Mouse (Mus musculus) cerebellum, adult 8-10 months (tissue): ENCODE results near the gene Atp8b2.

Source experiments
- DNase-seq: peaks from one replicate; pipeline ENCODE4 v3.0.0; 2022

Gene Atp8b2

DNA sequence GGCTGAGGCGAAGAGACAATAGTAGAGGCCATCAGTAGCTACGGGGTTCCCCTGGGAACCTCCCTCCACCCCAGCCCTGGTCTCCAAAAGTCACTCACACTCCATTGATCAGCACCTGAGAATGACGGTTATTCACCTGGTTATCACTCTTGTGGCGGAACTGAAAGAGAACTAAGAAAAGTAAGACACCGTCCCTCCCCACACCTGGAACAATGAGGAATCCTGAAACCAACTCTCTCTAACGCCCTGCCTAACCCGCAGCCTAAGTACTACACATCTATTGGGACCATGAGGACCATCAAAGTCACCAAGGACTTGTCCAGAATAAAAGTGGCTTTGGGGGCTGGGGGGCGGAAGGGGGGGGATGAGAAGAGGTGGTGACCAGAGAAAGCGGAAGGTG lies 5.4 kb downstream of the Atp8b2 start:
- no peak for DNase-seq

DNA sequence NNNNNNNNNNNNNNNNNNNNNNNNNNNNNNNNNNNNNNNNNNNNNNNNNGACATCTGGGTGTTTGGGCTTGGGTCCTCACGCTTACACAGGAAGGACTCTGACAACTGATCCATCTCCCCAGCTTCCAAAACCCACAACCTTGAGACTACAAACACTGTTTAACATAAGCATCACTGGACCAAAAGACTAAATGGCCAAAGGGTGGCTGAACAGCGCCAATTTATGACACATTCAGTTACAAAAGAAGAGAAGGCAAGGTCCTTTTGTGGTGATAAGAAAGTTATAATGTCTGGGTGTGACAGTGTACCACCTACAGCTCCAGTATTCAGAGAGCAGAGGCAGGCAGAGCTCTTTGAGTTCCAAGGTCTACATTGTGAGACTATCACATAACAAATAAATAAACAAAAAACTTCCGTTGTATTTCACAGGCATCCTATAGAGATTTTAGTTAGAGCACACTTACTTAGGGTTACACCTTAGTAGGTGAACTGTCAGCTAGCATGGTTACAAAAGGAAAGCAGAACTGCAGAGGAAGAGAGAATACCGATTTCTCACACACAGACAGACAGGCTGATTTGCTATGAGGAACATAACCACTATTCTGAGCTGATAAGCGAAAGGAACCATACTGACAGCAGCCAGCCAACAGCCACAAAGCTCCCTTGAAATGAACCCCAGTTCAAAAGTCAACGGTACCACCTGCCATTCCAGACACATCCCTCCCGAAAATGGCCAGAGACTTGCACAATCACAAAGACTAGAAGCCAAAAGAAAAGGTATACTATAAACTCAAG lies 6.9 kb downstream of the Atp8b2 start:
- DNase-seq = no peak

DNA sequence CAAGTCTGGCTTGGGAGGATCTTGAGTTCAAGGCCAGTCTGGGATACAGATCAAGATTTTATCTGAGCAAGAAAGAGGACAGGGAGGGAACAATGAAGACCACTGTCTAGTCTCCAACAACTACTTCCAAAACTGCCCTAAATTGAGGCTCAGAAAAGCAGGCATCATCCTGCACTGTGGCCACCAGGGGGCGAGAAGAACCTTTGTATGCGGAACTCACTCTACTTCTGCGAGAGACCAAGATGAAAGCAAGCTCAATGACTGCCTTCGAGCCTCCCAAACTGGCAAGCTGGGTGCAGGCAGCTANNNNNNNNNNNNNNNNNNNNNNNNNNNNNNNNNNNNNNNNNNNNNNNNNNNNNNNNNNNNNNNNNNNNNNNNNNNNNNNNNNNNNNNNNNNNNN lies 9.9 kb downstream of the Atp8b2 start:
- DNase-seq = peak; percentile 61

DNA sequence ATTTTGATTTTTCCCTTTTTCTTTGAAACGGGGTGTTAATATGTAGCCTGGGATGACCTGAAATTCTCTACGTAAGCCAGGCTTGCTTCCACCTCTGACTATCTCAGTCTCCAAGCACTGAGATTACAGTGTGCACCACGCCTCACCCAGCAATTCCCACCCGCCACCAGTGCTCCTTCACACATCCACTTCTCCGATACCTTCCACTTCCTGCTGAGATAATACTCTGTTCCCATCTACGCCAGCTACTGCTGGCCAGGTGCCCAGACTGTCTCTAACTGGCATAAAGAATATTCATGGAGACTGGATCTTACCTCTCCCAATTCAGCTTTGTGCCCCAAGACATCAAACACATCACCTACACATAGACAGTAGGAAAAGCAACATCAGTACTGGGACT lies 14.7 kb downstream of the Atp8b2 start:
- no peak for DNase-seq

DNA sequence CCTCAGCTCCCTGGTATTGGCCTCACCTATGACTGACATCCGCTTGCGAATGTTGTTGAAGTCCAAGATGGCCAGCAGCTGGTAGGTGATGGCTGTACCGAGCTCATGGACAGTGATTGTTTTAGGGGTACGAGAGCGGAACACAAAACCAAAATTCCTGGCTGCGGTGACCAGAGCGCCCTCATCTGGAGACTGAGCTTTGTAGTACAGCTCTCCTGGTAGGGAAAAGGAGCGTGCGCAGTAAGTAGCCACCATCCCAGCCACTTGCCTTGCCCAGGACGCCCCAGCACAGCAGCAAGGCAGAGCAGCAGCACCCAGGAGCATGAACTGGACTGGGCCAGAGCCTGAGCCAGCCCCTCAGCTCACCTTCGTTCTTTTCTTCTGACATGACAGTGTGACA lies 15.3 kb downstream of the Atp8b2 start:
- DNase-seq = no peak

DNA sequence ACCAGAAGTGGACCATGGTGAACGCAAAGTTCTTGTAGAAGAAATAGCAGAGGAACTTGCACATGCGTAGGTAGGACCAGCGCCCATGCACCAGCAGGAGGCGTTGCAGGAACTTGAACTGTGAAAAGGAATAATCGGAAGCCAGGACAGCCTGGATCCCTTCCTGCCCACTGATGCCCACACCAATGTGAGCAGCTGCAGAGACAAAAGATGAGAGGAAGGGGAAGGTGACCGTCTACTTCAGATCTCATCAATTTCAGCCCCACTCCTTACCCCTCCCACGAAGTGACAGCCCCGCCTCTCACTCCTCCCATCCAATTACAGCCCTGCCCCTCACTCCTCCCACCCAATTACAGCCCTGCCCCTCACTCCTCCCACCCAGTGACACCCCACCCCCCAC lies 18.3 kb downstream of the Atp8b2 start:
- no peak for DNase-seq

DNA sequence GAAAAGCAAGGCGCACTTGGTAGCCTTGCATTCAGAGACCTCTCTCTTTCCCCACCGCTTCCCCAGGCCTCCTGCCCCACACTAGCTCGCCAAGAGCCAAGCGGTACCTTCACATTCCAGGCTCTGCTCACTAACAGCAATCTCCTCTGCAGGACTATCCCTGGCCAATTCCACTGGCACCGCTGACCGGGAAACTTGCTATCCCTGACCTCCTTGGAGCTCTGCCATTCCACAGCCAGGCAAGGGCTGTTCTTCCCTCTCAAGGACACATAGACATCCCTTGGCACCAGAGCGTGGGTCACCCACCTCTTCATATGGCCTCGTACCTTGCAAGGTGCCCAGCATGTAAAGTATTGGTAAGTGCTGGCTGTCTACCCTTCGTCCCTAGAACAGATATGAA lies 20.4 kb downstream of the Atp8b2 start:
- no peak for DNase-seq

DNA sequence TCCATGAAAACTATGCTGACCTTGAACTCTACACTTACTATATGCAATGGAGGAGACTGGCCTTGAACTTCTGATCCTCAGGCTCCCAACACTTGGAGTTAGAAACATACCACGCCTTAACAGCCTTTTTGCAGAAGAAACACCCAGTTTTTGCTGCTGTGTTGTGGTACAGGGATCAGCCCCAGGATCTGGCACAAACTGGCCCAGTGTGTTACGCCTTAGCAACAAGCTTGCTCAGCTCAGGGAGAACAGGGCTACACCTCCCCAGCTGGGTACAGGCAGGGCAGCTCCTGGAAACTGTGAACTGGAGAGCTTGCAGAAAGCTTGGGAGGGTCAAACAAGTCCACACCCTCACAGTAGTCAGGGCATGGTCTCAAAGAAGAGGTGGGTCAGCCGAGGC lies 26.8 kb downstream of the Atp8b2 start:
- no peak for DNase-seq

DNA sequence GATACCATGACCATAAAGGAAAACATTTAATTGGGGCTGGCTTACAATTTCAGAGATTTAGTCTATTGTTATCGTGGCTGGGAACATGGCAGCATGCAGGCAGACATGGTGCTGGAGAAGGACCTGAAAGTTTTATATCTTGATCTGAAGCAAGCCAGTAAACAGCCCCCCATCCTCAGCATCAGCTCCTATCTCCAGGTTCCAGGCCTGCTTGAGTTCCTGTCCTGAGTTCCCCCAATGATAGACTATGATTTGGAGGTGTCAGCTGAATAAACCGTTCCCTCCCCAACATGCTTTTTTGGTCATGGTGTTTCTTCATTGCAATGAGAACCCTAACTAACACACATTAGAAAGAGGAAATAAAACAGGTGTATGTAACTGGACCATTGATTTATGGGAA lies 30.4 kb downstream of the Atp8b2 start:
- DNase-seq = no peak

DNA sequence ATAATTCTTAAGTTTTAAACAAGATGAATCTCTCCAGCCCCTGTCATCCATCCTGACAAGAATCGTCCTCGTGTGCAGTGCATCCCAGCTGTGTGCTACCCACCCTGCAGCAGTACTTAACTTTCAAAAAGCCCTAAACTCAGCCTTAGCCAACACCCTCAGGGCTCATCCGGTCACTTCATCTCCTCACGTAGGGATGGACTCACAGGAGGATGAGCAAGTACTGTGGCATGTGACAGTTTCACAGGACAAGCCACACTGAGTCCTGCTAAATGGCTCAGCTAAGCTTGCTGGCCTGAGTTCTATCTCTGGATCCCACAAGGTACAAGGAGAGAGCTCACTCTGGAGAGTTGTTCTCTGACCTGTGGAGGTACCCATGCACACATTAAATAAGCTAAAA lies 34.4 kb downstream of the Atp8b2 start:
- no peak for DNase-seq

DNA sequence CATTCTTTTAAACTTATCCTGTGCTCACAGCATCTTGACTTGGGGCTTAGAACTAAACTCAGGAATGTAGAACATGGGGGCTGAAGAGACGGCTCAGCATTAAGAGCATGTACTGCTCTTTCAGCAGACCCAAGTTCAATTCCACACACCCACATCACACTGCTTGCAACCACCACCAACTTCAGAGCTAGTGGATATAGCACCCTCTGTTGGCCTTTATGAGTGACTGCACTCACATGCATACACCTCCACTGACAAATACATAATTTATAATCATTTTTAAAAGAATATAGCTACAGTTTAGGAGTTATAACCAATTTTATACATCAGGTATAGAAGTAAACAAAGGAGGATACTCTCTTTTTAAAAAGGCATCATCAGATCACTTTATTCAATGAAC lies 36.9 kb downstream of the Atp8b2 start:
- no peak for DNase-seq

DNA sequence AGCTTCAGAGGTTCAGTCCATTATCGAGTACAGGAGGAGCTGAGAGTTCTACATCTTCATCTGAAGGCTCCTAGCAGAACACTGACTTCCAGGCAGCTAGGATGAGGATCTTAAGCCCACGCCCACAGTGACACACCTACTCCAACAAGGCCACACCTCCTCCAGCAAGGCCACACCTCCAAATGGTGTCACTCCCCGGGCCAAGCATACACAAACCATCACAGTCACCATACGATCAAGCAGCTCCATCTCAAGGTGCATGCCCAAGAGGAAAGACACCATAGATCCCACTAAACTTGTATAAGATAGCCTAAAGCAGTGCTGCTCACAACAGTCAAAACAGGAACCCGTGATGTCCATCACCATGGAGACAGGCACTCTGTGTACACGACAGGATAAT lies 42.6 kb downstream of the Atp8b2 start:
- no peak for DNase-seq

DNA sequence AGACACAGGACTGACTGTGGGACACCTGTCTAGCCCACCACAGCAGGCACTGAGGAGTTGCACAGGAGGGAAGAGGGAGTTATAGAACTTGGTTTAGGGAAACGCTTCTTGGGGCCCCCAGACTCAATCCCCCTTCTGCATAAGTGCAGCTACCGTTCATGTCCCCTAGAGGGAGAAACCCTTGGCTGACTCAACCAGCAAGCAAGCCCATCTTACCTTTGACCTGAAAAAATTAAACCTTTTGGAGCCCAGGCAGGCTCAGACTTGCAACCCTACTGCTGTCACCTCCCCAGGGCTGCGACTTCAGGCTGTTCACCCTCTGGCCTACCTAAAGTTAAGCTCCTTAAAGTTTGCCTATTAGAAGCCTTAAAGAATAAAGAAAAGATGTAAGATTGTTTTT lies 45.9 kb downstream of the Atp8b2 start:
- DNase-seq = no peak

DNA sequence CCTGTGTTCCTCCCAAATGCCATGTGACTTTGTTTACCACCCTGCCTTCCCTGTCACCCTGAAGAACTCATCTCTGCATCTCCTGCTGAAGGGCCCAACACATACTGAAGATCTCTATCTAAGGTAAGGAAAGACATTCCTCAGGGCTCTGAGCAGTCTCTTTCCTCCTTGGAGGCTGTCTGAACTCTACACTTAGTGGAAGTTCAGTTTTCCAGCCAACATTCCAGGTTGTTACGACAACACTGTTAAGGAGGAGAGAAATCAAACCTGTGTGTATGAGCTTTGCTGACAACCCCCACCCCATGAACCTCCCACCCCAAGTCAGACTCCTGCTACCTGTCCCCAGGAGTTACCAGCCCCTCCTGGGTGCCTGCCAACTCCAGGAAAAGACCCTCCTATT lies 46.7 kb downstream of the Atp8b2 start:
- DNase-seq = no peak

DNA sequence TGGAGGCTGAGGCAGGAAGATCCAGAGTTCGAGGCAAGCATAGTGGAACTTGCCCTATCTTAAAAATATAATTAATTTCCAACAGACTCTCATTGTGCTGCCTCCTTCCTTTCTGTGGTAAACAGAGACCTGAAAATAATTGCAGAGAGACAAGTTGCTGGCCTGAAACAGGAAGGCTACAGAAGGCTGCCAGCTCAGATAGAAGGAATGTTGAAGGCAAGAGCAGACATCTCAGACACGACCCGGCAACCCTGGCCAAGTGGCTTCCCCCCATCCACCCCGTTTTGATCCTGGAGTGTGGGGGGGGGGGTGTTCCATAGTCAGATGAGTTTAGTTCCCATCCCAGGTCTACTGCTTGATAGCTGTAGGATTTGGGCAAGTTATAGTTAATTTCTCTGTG lies 48.6 kb downstream of the Atp8b2 start:
- DNase-seq = no peak

DNA sequence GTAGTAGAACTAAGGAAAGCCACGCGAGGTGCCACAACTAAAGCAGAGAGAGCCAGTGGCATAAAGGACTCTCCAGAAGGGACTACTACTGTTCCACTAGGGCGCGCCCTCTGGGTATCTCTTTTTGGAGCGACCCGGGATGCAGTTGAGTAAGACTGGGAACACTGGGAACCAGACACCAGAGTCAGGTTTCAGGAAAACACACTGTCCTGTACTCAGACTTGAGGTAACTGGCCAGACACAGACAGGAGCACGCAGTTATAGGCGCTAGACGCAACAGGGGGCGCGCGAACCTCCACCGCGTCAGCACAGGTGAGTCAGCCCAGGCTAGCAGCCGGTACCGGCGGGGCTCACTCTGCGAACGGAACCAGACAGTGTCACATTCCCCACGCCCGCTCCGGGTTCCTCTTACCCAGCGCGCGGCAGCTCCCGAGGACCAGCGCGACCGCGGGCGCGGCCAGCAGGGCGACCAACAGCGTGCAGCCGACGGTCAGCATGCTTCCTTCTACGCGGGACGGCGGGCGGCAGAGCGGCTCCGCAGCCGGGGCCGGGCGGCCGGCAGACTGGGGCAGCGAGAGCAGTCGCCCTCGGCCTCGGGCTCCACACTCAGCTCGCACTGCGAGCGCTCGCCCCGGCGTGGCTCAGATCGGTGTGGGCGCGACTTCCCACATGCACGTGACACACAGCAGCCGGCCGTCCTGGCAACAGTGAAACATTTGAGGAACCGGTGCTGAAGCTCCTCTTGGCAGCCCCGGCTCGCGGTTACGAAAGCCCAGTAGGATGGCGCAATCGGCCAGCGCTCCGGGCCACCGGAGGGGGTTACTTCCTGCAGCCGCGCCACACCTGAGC lies 50.5 kb downstream of the Atp8b2 start, which contains the start of gene Il6ra:
TSS of gene Il6ra (minus strand) at position 654 of the 849 bp plus-strand sequence.
- DNase-seq = peak; percentile 33

DNA sequence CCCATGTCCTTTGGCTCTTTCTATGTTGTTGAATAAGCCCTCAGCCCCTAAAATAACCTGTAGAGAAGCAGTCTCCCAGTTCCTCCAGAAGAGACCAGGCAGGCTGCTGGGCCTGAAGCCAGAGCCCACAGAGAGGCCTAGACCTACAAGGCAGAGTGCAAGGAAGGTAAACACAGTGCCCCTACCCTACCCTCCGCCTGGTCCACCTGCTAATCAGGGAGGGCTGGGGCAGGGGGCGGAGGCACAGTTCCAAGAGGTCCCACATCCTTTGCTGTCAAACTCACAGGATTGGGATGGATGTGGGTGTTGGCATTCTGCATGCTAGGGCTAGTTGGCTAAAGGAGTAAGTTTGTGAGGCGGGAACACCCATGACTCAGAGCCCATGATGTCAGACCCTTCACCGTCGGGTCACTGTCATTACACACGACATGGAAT lies 51.2 kb downstream of the Atp8b2 start:
- no peak for DNase-seq

DNA sequence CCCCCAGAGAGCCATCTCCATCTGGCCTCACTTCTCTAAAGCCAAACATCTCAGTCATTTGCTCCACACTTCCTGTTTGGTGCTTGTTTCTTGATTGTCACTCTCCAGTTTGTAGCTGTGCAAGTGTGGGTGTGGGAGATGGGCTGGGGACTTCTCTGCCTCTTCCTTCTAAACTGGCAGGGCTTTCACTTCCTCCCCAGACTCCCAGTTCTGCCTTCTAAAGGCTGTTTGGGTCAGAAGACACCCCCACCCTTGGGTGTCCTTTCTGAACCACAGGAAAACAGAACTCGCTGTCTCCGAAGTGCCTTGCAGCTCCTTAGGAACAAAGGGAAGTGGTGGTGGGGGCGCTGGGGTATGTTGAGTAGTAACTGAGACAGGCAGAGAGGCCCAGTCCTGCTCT lies 52.1 kb downstream of the Atp8b2 start:
- DNase-seq = no peak

DNA sequence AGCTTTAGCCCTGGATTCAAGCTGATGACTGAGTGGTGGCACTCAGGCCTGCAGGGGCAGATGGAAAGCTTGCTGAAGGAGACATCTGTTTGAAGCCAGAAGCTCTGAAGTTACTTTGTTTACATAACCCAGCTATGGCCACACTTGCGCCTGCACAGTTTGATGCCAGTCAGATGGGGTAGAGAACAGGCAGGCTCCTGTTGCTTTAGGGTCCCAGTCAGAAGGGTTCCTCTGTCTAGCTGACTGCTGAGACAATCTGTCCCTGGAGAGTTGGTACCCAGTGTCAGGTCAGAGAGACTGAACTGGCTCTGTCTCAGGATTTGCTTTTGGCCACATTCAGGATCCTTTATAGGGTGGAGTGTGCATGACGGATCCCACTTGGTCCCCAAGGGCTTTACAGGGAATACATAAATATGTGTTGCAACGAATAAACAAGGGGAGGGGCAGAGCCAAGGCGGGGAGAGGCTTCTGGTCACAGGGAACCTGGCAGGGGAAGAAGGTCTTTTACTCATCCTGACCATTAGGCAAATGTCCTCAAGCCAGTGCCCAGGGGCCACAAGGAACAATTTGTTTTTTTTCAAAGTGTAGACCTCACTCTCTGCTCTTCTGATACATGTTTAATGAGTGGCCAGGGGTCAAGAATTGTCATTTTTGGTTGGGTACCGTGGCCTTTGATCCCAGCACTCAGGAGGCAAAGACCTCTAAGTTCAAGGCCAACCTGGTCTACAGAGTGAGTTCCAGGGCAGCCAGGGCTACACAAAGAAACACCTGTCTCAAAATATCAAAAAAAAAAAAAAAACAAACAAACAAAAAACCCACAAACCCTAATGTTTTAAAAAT lies 53.4 kb downstream of the Atp8b2 start:
- no peak for DNase-seq

DNA sequence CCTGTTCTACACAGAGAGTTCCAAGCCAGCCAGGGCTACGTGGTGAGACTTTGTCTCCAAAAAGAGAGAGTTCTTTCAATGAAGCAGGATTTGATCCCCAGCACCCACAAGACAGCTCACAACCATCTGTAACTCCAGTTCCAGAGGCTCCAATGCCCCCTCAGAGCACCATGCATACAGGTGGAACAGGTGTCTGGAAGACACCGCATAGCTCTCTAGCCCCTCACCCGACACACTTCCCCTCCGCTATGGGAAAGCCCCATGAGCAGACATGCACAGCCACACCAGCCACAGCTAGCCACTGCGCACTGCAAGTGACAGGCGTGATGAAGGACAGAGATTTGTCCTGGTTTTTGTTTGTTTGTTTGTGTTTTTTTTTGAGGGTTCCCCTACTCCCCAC lies 54.5 kb downstream of the Atp8b2 start:
- DNase-seq = no peak

DNA sequence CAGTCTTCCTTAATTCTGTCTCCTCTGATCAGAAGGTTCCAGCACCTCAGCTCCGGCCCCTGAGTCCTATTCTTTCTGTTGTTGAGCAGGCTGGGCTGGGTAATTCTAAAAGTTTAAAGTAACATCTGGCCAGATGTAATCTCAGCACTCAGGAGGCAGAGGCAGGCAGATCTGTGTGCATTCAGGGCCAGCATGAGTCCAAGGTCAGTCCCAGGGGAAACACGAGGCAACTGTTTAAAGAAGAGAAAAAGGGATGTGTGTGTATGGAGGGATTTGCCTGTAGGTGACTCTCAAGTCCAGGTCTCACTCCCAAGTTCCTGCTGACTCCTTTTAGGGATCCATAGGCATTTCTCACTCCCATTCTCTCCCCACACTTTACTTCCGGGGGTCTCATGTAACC lies 55.5 kb downstream of the Atp8b2 start:
- DNase-seq = no peak

DNA sequence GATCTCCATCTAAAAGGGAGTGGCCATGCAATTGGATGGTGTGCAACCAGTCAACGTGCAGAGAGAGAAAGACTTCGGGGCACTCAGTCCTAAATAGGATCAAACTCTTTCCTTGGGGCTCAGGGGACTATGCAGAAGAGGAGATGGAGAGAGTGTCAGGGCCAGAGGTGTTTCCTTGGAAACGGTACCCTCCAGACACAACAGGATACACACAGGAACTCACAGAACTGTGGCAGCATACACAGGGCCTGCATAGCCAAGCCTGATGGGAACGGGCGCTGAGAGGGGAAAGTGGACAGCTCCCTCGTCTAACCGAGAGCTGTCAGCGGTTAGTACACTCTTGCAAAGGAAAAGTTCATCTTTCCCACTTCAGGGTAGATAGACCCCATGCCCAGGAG lies 63.8 kb downstream of the Atp8b2 start:
- DNase-seq = no peak

DNA sequence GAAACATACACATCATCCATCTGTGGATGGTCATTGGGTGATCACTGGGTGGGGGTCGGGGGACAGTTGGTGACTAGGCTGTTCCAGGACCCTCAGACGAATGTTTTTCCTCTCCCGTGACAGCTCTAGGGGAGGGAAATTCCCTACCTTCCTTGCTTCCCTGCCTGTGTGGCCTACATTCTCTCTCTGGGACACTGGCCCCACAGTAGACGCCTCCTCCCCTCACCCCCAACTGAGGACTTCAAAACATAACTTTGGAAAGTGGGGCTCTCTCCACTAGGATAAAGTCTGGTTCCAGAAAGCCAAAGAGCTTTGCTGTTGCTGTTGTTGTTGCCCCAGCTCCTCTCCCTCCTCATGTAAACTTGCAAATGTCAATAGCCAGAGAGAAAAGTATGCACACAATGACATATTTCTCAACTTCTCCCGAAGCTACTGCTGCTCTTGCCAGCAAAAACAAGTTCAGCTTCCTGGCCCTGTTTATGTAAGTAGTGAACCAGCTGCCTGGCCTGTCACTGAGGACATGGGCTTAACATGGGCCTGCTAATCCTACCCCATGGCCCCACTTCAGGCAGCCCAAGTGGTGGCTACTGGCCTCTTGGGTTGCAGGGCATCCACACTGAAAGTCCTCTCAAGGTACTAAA lies 64.3 kb downstream of the Atp8b2 start:
- DNase-seq = no peak
